Mouse (Mus musculus): ENCODE measurements around the gene Tubb4a. TPM values are rescaled to one million over a fixed set of nuclear protein-coding genes. Genes with fewer than 3 reads are reported as not detected.

Gene Tubb4a
- total and polyA plus RNA-seq, 3 experiments = 0.89 to 2.1 TPM; not detected in 1

GRCm38 (mm10) chr17:57104496-57104895 lies 16.9 kb upstream of the Tubb4a start:
- Histone ChIP-seq H3K27ac (ENCODE audit: insufficient read depth, low read depth) (peak overlapping the region; percentile 94; the same call in 1 of the 2 replicates), H3K4me1 (ENCODE audit: control insufficient read depth in 1 of 2, insufficient read depth in 2 of 2) (peaks cover 18 to 51% of the 10 kb centered on the region in 2 experiments)

GRCm38 (mm10) chr17:57102276-57102675 lies 14.7 kb upstream of the Tubb4a start:
- no peak overlapping the region for H3K4me2 ChIP-seq (ENCODE audit: insufficient read depth, low read depth, poor library complexity, severe bottlenecking)
- peaks cover 17 to 43% of the 10 kb centered on the region in 2 experiments for H3K36me3 ChIP-seq (replicated peaks in 1 of 2; ENCODE audit: control insufficient read depth in 1 of 2, insufficient read depth in 1 of 2, low read length in 1 of 2)
- dilution Hi-C loops (cut with MboI; ENCODE audit: extremely low pct_ligation_motif_present, extremely low pct_unique_long_range_greater_than_20kb, low sequenced_read_pairs) = no loop called here
- no peak overlapping the region for H3K9ac ChIP-seq (ENCODE audit: insufficient read depth, low read depth)
- H3K27ac ChIP-seq (ENCODE audit: insufficient read depth, low read depth) = no peak overlapping the region
- H3K27me3 ChIP-seq (replicated peaks) = no peaks in the 10 kb centered on the region
- no peak overlapping the region for H3K4me3 ChIP-seq (replicated peaks in 1 of 3; ENCODE audit: low read depth in 2 of 3, low read length in 2 of 3, poor library complexity in 1 of 3)
- peaks cover 20% of the 10 kb centered on the region for H3K79me2 ChIP-seq (replicated peaks; ENCODE audit: control insufficient read depth, extremely low read depth, insufficient read depth, poor library complexity, severe bottlenecking)
- H3K9me3 ChIP-seq (replicated peaks; ENCODE audit: low read length) = no peaks in the 10 kb centered on the region
- in situ Hi-C loops (cut with MboI; ENCODE audit: low pct_ligation_motif_present, low pct_unique_long_range_greater_than_20kb, low sequenced_read_pairs) = no loop called here
- H3K4me1 ChIP-seq (ENCODE audit: control insufficient read depth in 1 of 2, insufficient read depth in 2 of 2) = peaks cover 33 to 67% of the 10 kb centered on the region in 2 experiments
- DNase-seq (ENCODE audit: extremely low read depth) = no peak
- no peak for TF ChIP-seq ZKSCAN1 (IDR thresholded peaks at IDR 0.05; ENCODE audit: borderline replicate concordance, low read depth, low read length)

More at GRCm38 (mm10) chr17:57104496-57104895, 16.9 kb upstream of the Tubb4a start:
- H3K27me3 ChIP-seq (replicated peaks) = no peaks in the 10 kb centered on the region
- H3K9ac ChIP-seq (ENCODE audit: insufficient read depth, low read depth) = peak overlapping the region; percentile 99
- peaks cover 28 to 41% of the 10 kb centered on the region in 2 experiments for H3K36me3 ChIP-seq (replicated peaks in 1 of 2; ENCODE audit: control insufficient read depth in 1 of 2, insufficient read depth in 1 of 2, low read length in 1 of 2)
- no peak for DNase-seq (ENCODE audit: extremely low read depth)
- H3K4me2 ChIP-seq (ENCODE audit: insufficient read depth, low read depth, poor library complexity, severe bottlenecking) = peak overlapping the region; percentile 84
- peak overlapping the region; percentile 61 to 89 (median 72) for H3K4me3 ChIP-seq (replicated peaks in 1 of 3; ENCODE audit: low read depth in 2 of 3, low read length in 2 of 3, poor library complexity in 1 of 3)
- H3K9me3 ChIP-seq (replicated peaks; ENCODE audit: low read length) = no peaks in the 10 kb centered on the region
- in situ Hi-C loops (cut with MboI; ENCODE audit: low pct_ligation_motif_present, low pct_unique_long_range_greater_than_20kb, low sequenced_read_pairs) = no loop called here
- peak; percentile 49; the same call in 1 of the 2 replicates for TF ChIP-seq ELF1 (IDR thresholded peaks at IDR 0.05; ENCODE audit: low read depth, low read length)
- no peak for TF ChIP-seq CTCF (conservative IDR thresholded peaks at IDR 0.05 in 1 of 2, IDR thresholded peaks at IDR 0.05 in 1 of 2; ENCODE audit: low read depth in 2 of 2, low read length in 2 of 2)
- no peak for TF ChIP-seq CHD1 (IDR thresholded peaks at IDR 0.05; ENCODE audit: low read depth, low read length)
- no peak for TF ChIP-seq BHLHE40 (IDR thresholded peaks at IDR 0.05; ENCODE audit: low read depth, low read length)
- TF ChIP-seq MEF2A (IDR thresholded peaks at IDR 0.05; ENCODE audit: borderline replicate concordance, low read depth, low read length) = peak; percentile 22; the same call in 1 of the 2 replicates
- TF ChIP-seq ZC3H11A (IDR thresholded peaks at IDR 0.05; ENCODE audit: low read depth, low read length) = no peak
- no peak for TF ChIP-seq USF2 (conservative IDR thresholded peaks at IDR 0.05; ENCODE audit: low read depth, low read length)
- no peak for TF ChIP-seq UBTF (IDR thresholded peaks at IDR 0.05; ENCODE audit: low read depth, low read length)
- TF ChIP-seq ZMIZ1 (IDR thresholded peaks at IDR 0.05; ENCODE audit: low read depth, low read length) = no peak
- no peak for TF ChIP-seq NELFE (IDR thresholded peaks at IDR 0.05; ENCODE audit: low read depth, low read length)
- TF ChIP-seq USF1 (IDR thresholded peaks at IDR 0.05; ENCODE audit: low read depth, low read length) = no peak
- TF ChIP-seq JUND (conservative IDR thresholded peaks at IDR 0.05; ENCODE audit: low read depth, low read length) = no peak
- peak; percentile 89 for TF ChIP-seq IRF4 (IDR thresholded peaks at IDR 0.05; ENCODE audit: low read depth, low read length)
- peak; percentile 22; the same call in 1 of the 2 replicates for TF ChIP-seq KAT2A (IDR thresholded peaks at IDR 0.05; ENCODE audit: insufficient replicate concordance, low read length)
- TF ChIP-seq EP300 (IDR thresholded peaks at IDR 0.05; ENCODE audit: low read length) = peak; percentile 47; the same call in 1 of the 2 replicates
- TF ChIP-seq TCF12 (IDR thresholded peaks at IDR 0.05; ENCODE audit: low read depth, low read length) = no peak
- peak; percentile 24; the same call in 1 of the 2 replicates for TF ChIP-seq MAZ (IDR thresholded peaks at IDR 0.05; ENCODE audit: low read depth, low read length)
- no peak for TF ChIP-seq POLR2AphosphoS2 (IDR thresholded peaks at IDR 0.05; ENCODE audit: low read depth, low read length)
- peaks cover 33% of the 10 kb centered on the region for H3K79me2 ChIP-seq (replicated peaks; ENCODE audit: control insufficient read depth, extremely low read depth, insufficient read depth, poor library complexity, severe bottlenecking)
- dilution Hi-C loops (cut with MboI; ENCODE audit: extremely low pct_ligation_motif_present, extremely low pct_unique_long_range_greater_than_20kb, low sequenced_read_pairs) = no loop called here

All from CH12.LX (cell line).